Mouse (Mus musculus) heart, adult 2 months (tissue): ENCODE data around the gene Gm27029. TPM values are rescaled to one million over a fixed set of nuclear protein-coding genes. Genes with fewer than 3 reads are reported as not detected.
"Not testable (repeated sequence)": the region's sequence is repeated elsewhere in the genome, so short reads cannot be mapped to it uniquely, and the experiment has no call there.

Experiments
- DNase-seq, 2 experiments: peaks; one replicate each; pipeline ENCODE4 v3.0.0; 2021
- H3K27ac ChIP-seq: fragments of 200-600 bp; 2 replicates; pipeline ENCODE4 v1.8.1; 2022
- H3K27me3 ChIP-seq: fragments of 200-500 bp; 2 replicates; pipeline ENCODE4 v1.6.1; 2012; ENCODE audit warnings: mild to moderate bottlenecking, low read length, inconsistent platforms, mixed read lengths; ENCODE audit not compliant: control insufficient read depth, insufficient read depth
- H3K36me3 ChIP-seq: fragments of 200-500 bp; 2 replicates; pipeline ENCODE4 v1.6.1; 2012; ENCODE audit warnings: low read length, inconsistent platforms; ENCODE audit not compliant: control insufficient read depth, insufficient read depth
- H3K4me1 ChIP-seq: fragments of 200-500 bp; 2 replicates; pipeline ENCODE4 v1.6.1; 2011; ENCODE audit warnings: low read length; ENCODE audit not compliant: control insufficient read depth, insufficient read depth
- H3K4me3 ChIP-seq: fragments of 200-600 bp; 2 replicates; pipeline ENCODE4 v1.8.1; 2022
- H3K79me2 ChIP-seq: fragments of 200-500 bp; replicated peaks from 2 replicates; pipeline ENCODE4 v1.6.1; 2012; ENCODE audit warnings: mild to moderate bottlenecking, inconsistent platforms, low read length, moderate library complexity, mixed read lengths; ENCODE audit not compliant: control insufficient read depth, insufficient read depth
- H3K9ac ChIP-seq: fragments of 200-500 bp; 2 replicates; pipeline ENCODE4 v1.6.1; 2012; ENCODE audit warnings: low read depth, mild to moderate bottlenecking, control low read depth, inconsistent platforms, low read length, mixed read lengths
- CTCF ChIP-seq: fragments of 200-600 bp; IDR thresholded peaks from 2 replicates; pipeline ENCODE4 v1.8.1; 2022; ENCODE audit warnings: antibody characterized with exemption, mild to moderate bottlenecking, moderate library complexity
- EP300 ChIP-seq: fragments of 200-500 bp; IDR thresholded peaks from 2 replicates; pipeline ENCODE4 v1.6.1; 2011; ENCODE audit warnings: low read depth, low read length, control low read depth; ENCODE audit not compliant: insufficient read depth
- POLR2A ChIP-seq: fragments of 200-500 bp; IDR thresholded peaks from 2 replicates; pipeline ENCODE4 v1.6.1; 2011; ENCODE audit warnings: mild to moderate bottlenecking, low read depth, low read length, control low read depth; ENCODE audit not compliant: insufficient read depth
- WGBS: fragments of 180-500 bp; shearing (Covaris S2); methylation state at CpG from one replicate; pipeline ENCODE4 v1.1.7; 2018; 5-methylcytosine and 5-hydroxymethylcytosine counted together
- intact Hi-C: fragments of 180-260 bp; cut with DNase I; formaldehyde crosslinking; loops from one replicate; pipeline ENCODE4 v1.15.1; 2025
- long read RNA-seq: library from polyadenylated mRNA; stranded (forward); transcript quantifications from one replicate; pipeline ENCODE4 v2.0.0, GENCODE M21; 2021
- polyA plus RNA-seq: library from polyadenylated mRNA; depleted of rRNA; stranded (reverse); fragments of >200 nt; gene quantifications from 2 replicates; pipeline ENCODE4 v1.2.3, GENCODE M21; 2012; rRNA removed
- total RNA-seq, 2 experiments: library from RNA; stranded (reverse); gene quantifications; 2 replicates each; pipeline ENCODE4 v1.2.3; 2021

Gene Gm27029
- total RNA-seq (10 to 100 TPM in 1 of 2 experiments, 1 to 10 TPM in 1; 5.1 to 10.2 TPM), polyA plus RNA-seq (1.3 and 2.4 TPM in 2 replicates)
- long read RNA-seq, partial matches to known transcripts: 1 of 2 reads
- long read RNA-seq, other reads (novel, unspliced or antisense): 1 of 2 reads

DNA sequence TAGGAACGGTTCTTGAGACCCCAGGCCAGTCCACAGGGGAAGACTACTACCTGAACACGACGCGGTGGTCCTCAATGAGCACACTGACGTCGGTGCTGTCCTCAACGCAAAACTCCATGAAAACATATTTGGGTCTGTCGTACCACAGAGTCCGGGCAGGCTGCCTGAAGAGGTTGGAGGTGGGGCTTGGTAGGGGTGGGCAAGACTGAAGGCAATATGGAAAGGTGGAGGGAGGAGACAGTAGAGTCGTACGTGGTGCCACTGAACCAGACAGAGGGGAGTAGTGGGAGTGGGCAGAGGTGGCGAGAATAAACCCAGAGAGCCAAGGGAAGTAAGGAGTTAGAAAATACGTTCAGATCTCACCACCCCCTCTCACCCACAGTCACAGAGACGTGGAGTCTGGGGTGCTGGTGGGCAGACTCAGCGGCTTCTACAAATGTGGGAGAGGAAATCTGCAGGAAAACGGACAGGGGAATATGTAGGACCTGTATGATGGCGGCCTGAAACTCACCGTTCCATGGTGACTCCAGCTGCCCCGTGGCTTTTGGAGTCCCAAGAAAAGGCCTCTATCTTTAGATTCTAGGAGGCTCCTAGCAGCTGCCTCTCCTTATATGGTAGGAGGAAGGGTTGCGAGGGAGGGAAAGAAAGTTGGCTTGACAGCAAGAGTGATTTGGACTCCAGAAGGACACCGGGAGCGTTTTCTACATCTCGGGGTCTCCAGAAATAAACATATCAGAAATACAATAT, at the start of gene Gm27029:
Gene Gm27029 (minus strand): TSS at position 692 of the 747 bp plus-strand sequence.
- Histone ChIP-seq H3K27me3 (no peaks in the 10 kb centered on the region), H3K36me3 (peaks cover 4% of the 10 kb centered on the region; the same call in 1 of the 2 replicates), H3K4me1 (peaks cover 8% of the 10 kb centered on the region), H3K27ac (peak within 1 kb of the TSS; percentile 91), H3K9ac (peak within 1 kb of the TSS; percentile 91), H3K79me2 (0 out of 2 replicates have a peak, but pooled peaks cover 1% of the 10 kb centered on the region), H3K4me3 (peak within 1 kb of the TSS; percentile 95)
- intact Hi-C loops: no loop called here
- TF ChIP-seq EP300: peak; percentile 48; the same call in 1 of the 2 replicates
- peak; percentile 60; the same call in 1 of the 2 replicates for TF ChIP-seq POLR2A
- TF ChIP-seq CTCF: no peak
- peak; percentile 32 to 56 for DNase-seq
- 1% methylated on average over 23 of the region's 23 CpGs for WGBS

DNA sequence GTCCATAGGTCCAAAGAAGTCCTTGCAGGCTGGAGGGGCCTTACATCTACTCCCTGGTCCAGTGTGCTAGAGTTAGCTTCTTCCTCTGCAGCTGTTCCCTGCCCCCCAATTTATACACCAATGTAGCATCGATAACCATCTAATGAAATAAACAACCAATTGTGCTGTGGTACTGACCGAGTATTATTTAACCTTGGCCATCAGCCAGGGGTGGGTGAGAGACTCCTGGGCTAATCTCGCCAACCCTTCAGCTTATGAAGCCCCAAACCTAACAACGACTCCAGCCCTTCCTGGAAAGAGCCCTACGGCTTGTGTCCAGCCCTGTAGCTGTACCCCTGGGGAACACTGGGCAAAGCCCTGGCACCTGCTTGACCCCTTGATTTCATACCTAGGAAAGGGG, 49.7 kb upstream of the Gm27029 start:
- Histone ChIP-seq H3K4me1 (no peaks in the 10 kb centered on the region), H3K27ac (no peak overlapping the region), H3K79me2 (no peaks in the 10 kb centered on the region), H3K4me3 (no peak overlapping the region), H3K36me3 (no peaks in the 10 kb centered on the region), H3K9ac (no peak overlapping the region), H3K27me3 (no peaks in the 10 kb centered on the region)
- no peak for DNase-seq
- intact Hi-C loops: no loop called here
- WGBS: 64% methylated on average over 5 of the region's 5 CpGs
- TF ChIP-seq EP300 (no peak), POLR2A (no peak), CTCF (no peak)

DNA sequence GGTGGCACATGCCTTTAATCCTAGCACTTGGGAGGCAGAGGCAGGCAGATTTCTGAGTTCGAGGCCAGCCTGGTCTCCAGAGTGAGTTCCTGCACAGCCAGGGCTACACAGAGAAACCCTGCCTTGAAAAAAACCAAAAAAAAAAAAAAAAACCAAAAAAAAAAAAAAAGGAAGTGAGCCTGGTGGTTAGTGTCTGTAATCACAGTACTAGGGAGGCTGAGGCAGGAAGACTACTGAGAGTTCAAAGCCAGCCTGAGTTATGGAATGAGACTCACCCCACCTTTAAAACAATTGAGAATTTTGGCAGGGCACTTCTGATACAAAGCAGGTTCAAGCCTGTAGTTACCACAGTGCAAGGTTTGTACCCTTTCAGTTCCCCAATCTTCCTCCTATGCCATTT, 49.1 kb upstream of the Gm27029 start:
- 82% methylated on average over 1 of the region's 1 CpGs for WGBS
- intact Hi-C loops, H3K27me3 ChIP-seq, H3K9ac ChIP-seq, H3K4me1 ChIP-seq, H3K36me3 ChIP-seq, H3K79me2 ChIP-seq, H3K27ac ChIP-seq, DNase-seq, H3K4me3 ChIP-seq: not testable (repeated sequence)

DNA sequence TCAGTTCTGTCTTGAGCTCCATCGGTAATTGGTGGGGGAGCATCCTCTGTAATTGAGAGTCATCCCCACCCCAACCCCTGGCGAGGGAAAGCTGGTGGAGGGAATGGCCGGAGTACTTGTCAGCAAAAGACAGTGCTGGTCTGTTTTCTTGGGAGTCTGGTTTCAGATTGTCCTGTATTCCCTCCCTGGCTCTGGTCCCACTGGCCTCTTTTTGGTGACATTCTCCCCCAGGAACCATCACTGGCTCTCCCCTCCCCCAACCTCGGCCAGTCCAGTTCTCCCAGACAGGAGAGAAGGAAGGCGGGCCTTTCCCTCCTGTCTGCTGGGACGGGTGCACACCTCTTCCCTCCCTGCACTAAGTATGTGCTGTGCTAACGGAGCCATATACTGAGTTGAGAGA, 47.7 kb upstream of the Gm27029 start:
- Histone ChIP-seq H3K4me1 (no peaks in the 10 kb centered on the region; the same call in 1 of the 2 replicates), H3K4me3 (no peak overlapping the region), H3K36me3 (no peaks in the 10 kb centered on the region), H3K9ac (no peak overlapping the region), H3K79me2 (no peaks in the 10 kb centered on the region), H3K27ac (no peak overlapping the region), H3K27me3 (no peaks in the 10 kb centered on the region)
- intact Hi-C loops: no loop called here
- 61% methylated on average over 7 of the region's 7 CpGs for WGBS
- DNase-seq: no peak
- TF ChIP-seq EP300: no peak
- TF ChIP-seq POLR2A: no peak
- no peak for TF ChIP-seq CTCF

DNA sequence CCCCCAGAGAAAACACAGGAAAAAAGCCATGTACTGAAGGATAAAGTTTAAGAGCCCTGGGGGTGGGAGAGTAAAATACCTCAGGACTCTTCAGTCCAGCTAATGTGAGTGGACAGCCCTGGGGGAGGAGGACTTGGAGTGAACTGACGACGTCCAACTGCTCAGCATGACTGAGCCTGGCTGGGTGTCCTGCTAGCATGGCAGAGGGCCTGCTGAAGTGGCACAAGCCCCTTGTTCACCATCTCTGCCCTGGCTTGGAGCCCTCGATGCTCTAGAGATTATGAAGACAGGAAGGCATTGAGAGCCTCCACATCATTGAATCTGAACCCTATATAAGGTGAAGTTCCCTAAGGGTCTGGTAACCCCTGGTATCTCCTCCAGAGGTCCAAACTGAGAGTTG, 47.3 kb upstream of the Gm27029 start:
- intact Hi-C loops: no loop called here
- no peak for DNase-seq
- Histone ChIP-seq H3K4me1 (peaks cover 1% of the 10 kb centered on the region), H3K36me3 (no peaks in the 10 kb centered on the region), H3K27ac (no peak overlapping the region), H3K79me2 (no peaks in the 10 kb centered on the region), H3K4me3 (no peak overlapping the region), H3K9ac (no peak overlapping the region), H3K27me3 (no peaks in the 10 kb centered on the region)
- WGBS: 48% methylated on average over 3 of the region's 3 CpGs
- no peak for TF ChIP-seq POLR2A
- no peak for TF ChIP-seq CTCF
- no peak for TF ChIP-seq EP300

DNA sequence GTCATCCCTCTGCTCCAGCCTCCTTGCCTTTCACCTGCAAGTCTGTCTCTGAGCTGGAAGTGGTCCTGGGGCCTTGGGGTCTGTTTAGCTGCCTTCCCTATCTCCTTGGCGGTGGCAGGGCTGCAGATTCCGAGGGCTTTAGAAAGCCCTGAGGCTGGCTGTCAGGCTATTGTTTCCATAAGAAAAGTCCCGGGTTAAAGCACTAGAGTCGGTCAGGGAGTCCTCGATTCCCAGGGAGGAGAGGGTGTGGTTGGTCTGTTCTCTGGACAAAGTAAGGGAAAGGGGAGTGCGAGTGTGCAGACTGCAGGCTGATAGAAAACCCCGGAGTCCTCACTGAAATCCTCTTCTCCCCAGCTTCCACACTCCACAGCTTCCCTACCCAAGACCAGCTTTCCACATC, 45.6 kb upstream of the Gm27029 start:
- DNase-seq: no peak
- H3K9ac ChIP-seq: no peak overlapping the region
- intact Hi-C loops: no loop called here
- no peak overlapping the region for H3K27ac ChIP-seq
- peaks cover 3% of the 10 kb centered on the region for H3K4me1 ChIP-seq
- no peaks in the 10 kb centered on the region for H3K36me3 ChIP-seq
- no peak overlapping the region for H3K4me3 ChIP-seq
- TF ChIP-seq CTCF (no peak), POLR2A (no peak), EP300 (no peak)
- no peaks in the 10 kb centered on the region for H3K79me2 ChIP-seq
- WGBS: 32% methylated on average over 7 of the region's 7 CpGs
- no peaks in the 10 kb centered on the region for H3K27me3 ChIP-seq
